Mouse (Mus musculus): Measurements from ENCODE around the gene Samd4b.

- TF ChIP-seq EP300 (IDR thresholded peaks at IDR 0.05; ENCODE audit: low read depth) = no peak
- no peak for TF ChIP-seq CTCF (IDR thresholded peaks at IDR 0.05; ENCODE audit: low read depth)
Observed at GRCm38 (mm10) chr7:28419416-28419815, 178.5 kb downstream of the Samd4b start.
